Mouse (Mus musculus) liver, embryonic 14.5 days (tissue): ENCODE measurements at regions not wholly inside any gene's neighbourhood (a gene's known extent, or its start where the extent isn't known, plus 50 kb on each side); places are given as distances from the start of the nearest gene placed in this dataset.

Experiments used
- ATAC-seq: fragments of 200-750 bp; cut with Nextera tagmentation; 2 replicates; pipeline ENCODE4 v1.8.0; 2017; ENCODE audit warnings: moderate number of reproducible peaks, mild to moderate bottlenecking, moderate library complexity; ENCODE audit not compliant: insufficient read depth
- DNase-seq, 3 experiments: peaks; one replicate each; pipeline ENCODE4 v3.0.0-alpha.2; 2012 to 2013; ENCODE audit warnings: low read depth in 3 of 3, low spot score in 3 of 3
- H3K27ac ChIP-seq: fragments of 300-500 bp; sonication (generic); 2 replicates; pipeline ENCODE4 v1.5.1; 2014; ENCODE audit warnings: moderate library complexity, mild to moderate bottlenecking, control low read depth, inconsistent platforms
- H3K27me3 ChIP-seq: fragments of 300-500 bp; sonication (generic); 2 replicates; pipeline ENCODE4 v1.6.1; 2014; ENCODE audit warnings: mild to moderate bottlenecking, low read length, moderate library complexity; ENCODE audit not compliant: control insufficient read depth, insufficient read depth
- H3K36me3 ChIP-seq: fragments of 300-500 bp; sonication (generic); replicated peaks from 2 replicates; pipeline ENCODE4 v1.6.1; 2014; ENCODE audit warnings: low read depth; ENCODE audit not compliant: control insufficient read depth, insufficient read depth
- H3K4me1 ChIP-seq, 2 experiments: fragments of 200-500 bp in 1 of 2; fragments of 300-500 bp in 1 of 2; sonication (generic) in 1 of 2; replicated peaks; 2 replicates each; pipeline ENCODE4 v1.6.1; 2012 to 2014; ENCODE audit warnings: antibody characterized with exemption in 1 of 2, inconsistent platforms in 1 of 2, low read length in 1 of 2; ENCODE audit not compliant: control insufficient read depth in 2 of 2, insufficient read depth in 2 of 2
- H3K4me2 ChIP-seq: fragments of 300-500 bp; sonication (generic); 2 replicates; pipeline ENCODE4 v1.6.1; 2014; ENCODE audit warnings: low read depth, mild to moderate bottlenecking, control low read depth, moderate library complexity
- H3K4me3 ChIP-seq, 2 experiments: fragments of 200-500 bp in 1 of 2; fragments of 300-500 bp in 1 of 2; sonication (generic) in 1 of 2; 2 replicates each; pipeline ENCODE4 v1.5.1; 2012 to 2014; ENCODE audit warnings: low read depth in 2 of 2, low read length in 2 of 2, mild to moderate bottlenecking in 2 of 2, control low read depth in 1 of 2, inconsistent platforms in 1 of 2, moderate library complexity in 1 of 2; ENCODE audit not compliant: insufficient read depth in 1 of 2
- H3K9ac ChIP-seq: fragments of 300-500 bp; sonication (generic); replicated peaks from 2 replicates; pipeline ENCODE4 v1.6.1; 2014; ENCODE audit warnings: mild to moderate bottlenecking, control low read depth, moderate library complexity
- H3K9me3 ChIP-seq: fragments of 300-500 bp; sonication (generic); 2 replicates; pipeline ENCODE4 v1.6.1; 2016; ENCODE audit warnings: low read length, mixed read lengths; ENCODE audit not compliant: control insufficient read depth
- CTCF ChIP-seq: IDR thresholded peaks from 2 replicates; pipeline ENCODE4 v1.5.1; 2016; ENCODE audit warnings: antibody characterized with exemption, low read depth, control low read depth
- EP300 ChIP-seq: IDR thresholded peaks from 2 replicates; pipeline ENCODE4 v1.6.1; 2016; ENCODE audit warnings: antibody characterized with exemption, low read depth
- WGBS: fragments of 180-500 bp; shearing (Covaris S2); extraction: QIAGEN DNeasy Blood & Tissue Kit; methylation state at CpG from one replicate; pipeline ENCODE4 v1.1.7; 2014; ENCODE audit not compliant: insufficient replicate concordance; 5-methylcytosine and 5-hydroxymethylcytosine counted together

- TF ChIP-seq EP300 (no peak), CTCF (no peak)
- ATAC-seq: no peak
- 48% methylated on average over 3 of the region's 3 CpGs for WGBS
Observed at GRCm38 (mm10) chr1:76283322-76283721, 737.3 kb downstream of the Slc4a3 start.

DNA sequence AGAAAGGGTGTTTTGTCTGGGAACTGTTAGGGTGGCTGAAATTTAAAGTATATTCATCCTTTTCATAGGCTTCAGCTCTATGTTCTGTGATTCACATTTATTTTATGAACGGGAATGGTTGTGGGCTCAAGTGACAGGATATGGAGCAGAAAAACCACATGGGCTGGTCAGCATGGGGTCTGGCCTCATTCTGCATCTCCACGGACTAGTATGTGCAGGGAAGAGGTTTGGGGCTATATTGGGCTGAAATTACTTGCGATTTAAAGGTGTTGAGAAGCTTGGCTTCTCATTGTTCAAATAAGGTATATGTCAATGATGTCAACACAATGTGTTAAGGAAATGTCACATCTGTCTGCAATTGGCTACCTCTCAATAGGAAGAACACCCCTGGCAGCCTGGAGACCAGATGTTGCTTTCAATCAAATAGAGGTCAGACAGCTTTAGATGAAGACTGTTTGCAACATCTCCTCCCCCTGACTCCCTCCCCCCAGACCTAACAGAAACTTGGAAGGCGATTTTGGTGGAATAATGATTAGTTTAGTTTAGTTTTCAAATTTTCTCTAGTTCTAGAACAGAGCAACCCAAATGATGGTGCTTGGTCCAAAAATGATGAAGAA, 777.0 kb downstream of the Slc4a3 start:
- H3K9ac ChIP-seq: no peak overlapping the region
- DNase-seq: no peak
- no peak overlapping the region for H3K27ac ChIP-seq
- no peaks in the 10 kb centered on the region for H3K36me3 ChIP-seq
- H3K4me2 ChIP-seq: no peak overlapping the region
- no peak for TF ChIP-seq CTCF
- no peak for TF ChIP-seq EP300
- no peak for ATAC-seq
- no peaks in the 10 kb centered on the region for H3K9me3 ChIP-seq
- H3K4me1 ChIP-seq: no peaks in the 10 kb centered on the region
- no peak overlapping the region for H3K4me3 ChIP-seq
- 57% methylated on average over 4 of the region's 4 CpGs for WGBS
- H3K27me3 ChIP-seq: no peaks in the 10 kb centered on the region

More at GRCm38 (mm10) chr1:76283322-76283721, 737.3 kb downstream of the Slc4a3 start:
- H3K36me3 ChIP-seq: no peaks in the 10 kb centered on the region
- no peak overlapping the region for H3K4me3 ChIP-seq
- H3K4me1 ChIP-seq: no peaks in the 10 kb centered on the region
- H3K4me2 ChIP-seq: no peak overlapping the region
- no peaks in the 10 kb centered on the region for H3K27me3 ChIP-seq
- no peaks in the 10 kb centered on the region for H3K9me3 ChIP-seq
- no peak overlapping the region for H3K9ac ChIP-seq
- no peak for DNase-seq
- H3K27ac ChIP-seq: no peak overlapping the region

GRCm38 (mm10) chr1:76323592-76323991, 777.5 kb downstream of the Slc4a3 start:
- Histone ChIP-seq H3K9ac (no peak overlapping the region), H3K4me2 (no peak overlapping the region), H3K4me1 (no peaks in the 10 kb centered on the region), H3K4me3 (no peak overlapping the region), H3K36me3 (no peaks in the 10 kb centered on the region), H3K27me3 (no peaks in the 10 kb centered on the region), H3K9me3 (no peaks in the 10 kb centered on the region), H3K27ac (no peak overlapping the region)
- no peak for TF ChIP-seq EP300
- TF ChIP-seq CTCF: no peak
- ATAC-seq (no peak), DNase-seq (no peak)
- WGBS: 61% methylated on average over 4 of the region's 4 CpGs

DNA sequence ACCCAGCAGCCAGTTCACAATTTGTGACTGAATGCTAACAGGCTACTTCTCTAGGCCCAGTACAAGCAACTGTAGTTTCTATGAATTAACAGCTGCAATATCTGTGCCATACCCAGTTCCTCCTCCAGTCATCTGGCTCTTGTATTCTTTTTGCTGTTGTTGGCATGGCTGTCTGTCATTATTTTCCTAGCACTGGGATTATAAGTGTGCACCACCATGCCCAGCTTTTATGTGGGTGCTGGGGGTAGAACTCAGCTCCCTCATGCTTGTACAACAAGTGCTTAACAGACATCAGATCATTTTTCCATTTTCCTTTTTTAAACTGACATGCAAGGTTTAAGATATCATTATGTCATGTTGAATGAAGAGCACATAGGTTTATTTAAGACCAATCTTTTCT, 789.9 kb downstream of the Slc4a3 start:
- Histone ChIP-seq H3K4me3 (no peak overlapping the region), H3K9ac (no peak overlapping the region), H3K27me3 (no peaks in the 10 kb centered on the region), H3K27ac (no peak overlapping the region), H3K4me1 (no peaks in the 10 kb centered on the region), H3K9me3 (no peaks in the 10 kb centered on the region), H3K36me3 (no peaks in the 10 kb centered on the region), H3K4me2 (no peak overlapping the region)
- TF ChIP-seq CTCF (no peak), EP300 (no peak)
- no peak for ATAC-seq
- no peak for DNase-seq

GRCm38 (mm10) chr1:76362106-76362505, 816.0 kb downstream of the Slc4a3 start:
- H3K4me3 ChIP-seq: no peak overlapping the region
- WGBS: 68% methylated on average over 8 of the region's 8 CpGs
- H3K27me3 ChIP-seq: no peaks in the 10 kb centered on the region
- H3K27ac ChIP-seq: no peak overlapping the region
- ATAC-seq: no peak
- no peak overlapping the region for H3K9ac ChIP-seq
- no peak for DNase-seq
- no peak overlapping the region for H3K4me2 ChIP-seq
- H3K36me3 ChIP-seq: no peaks in the 10 kb centered on the region
- no peaks in the 10 kb centered on the region for H3K9me3 ChIP-seq
- TF ChIP-seq CTCF (no peak), EP300 (no peak)
- H3K4me1 ChIP-seq: no peaks in the 10 kb centered on the region
